Mouse (Mus musculus) telencephalon, adult 2 months (tissue): Measurements from ENCODE around the gene Tmem106a.
"Not testable (repeated sequence)": the region's sequence is repeated elsewhere in the genome, so short reads cannot be mapped to it uniquely, and the experiment has no call there.

Experiments
- DNase-seq: peaks from one replicate; pipeline ENCODE4 v3.0.0-alpha.2; 2011; ENCODE audit warnings: low read depth, low spot score

The Tmem106a gene

GRCm38 (mm10) chr11:101582054-101583035 is at the start of gene Tmem106a:
Gene Tmem106a (plus strand): TSS chr11:101582242.
- no peak for DNase-seq

- DNase-seq, result no peak
These were observed 38.5 kb upstream of the Tmem106a start for GRCm38 (mm10) chr11:101543533-101543932.

GRCm38 (mm10) chr11:101544132-101544531 is 37.9 kb upstream of the Tmem106a start:
- DNase-seq, result peak; percentile 71

GRCm38 (mm10) chr11:101548526-101548925 is 33.5 kb upstream of the Tmem106a start:
- DNase-seq, result no peak

- peak; percentile 100 for DNase-seq
These were observed 30.1 kb upstream of the Tmem106a start, which contains the start of the genes Brca1 and Nbr1 for GRCm38 (mm10) chr11:101551751-101552475. Gene Brca1 (minus strand): TSS chr11:101551955. Gene Nbr1 (plus strand): TSS chr11:101552149.

- DNase-seq, result peak; percentile 100
These were observed 29.4 kb upstream of the Tmem106a start for GRCm38 (mm10) chr11:101552476-101553300.

GRCm38 (mm10) chr11:101553354-101553930 is 28.6 kb upstream of the Tmem106a start:
- no peak for DNase-seq

GRCm38 (mm10) chr11:101556541-101556940 is 25.5 kb upstream of the Tmem106a start:
- no peak for DNase-seq

- no peak for DNase-seq
These were observed 25.1 kb upstream of the Tmem106a start for GRCm38 (mm10) chr11:101556954-101557353.

GRCm38 (mm10) chr11:101562391-101562790 is 19.7 kb upstream of the Tmem106a start:
- DNase-seq, result peak; percentile 27

GRCm38 (mm10) chr11:101568421-101568820 is 13.6 kb upstream of the Tmem106a start:
- no peak for DNase-seq

GRCm38 (mm10) chr11:101576116-101576515 is 5.9 kb upstream of the Tmem106a start:
- DNase-seq, result no peak

- DNase-seq, result no peak
These were observed 819 bp upstream of the Tmem106a start for GRCm38 (mm10) chr11:101581081-101581764.

- no peak for DNase-seq
These were observed 1.2 kb downstream of the Tmem106a start for GRCm38 (mm10) chr11:101583205-101583604.

- DNase-seq, result not testable (repeated sequence)
These were observed 3.0 kb downstream of the Tmem106a start for GRCm38 (mm10) chr11:101585031-101585430.

GRCm38 (mm10) chr11:101585805-101586204 is 3.8 kb downstream of the Tmem106a start:
- DNase-seq, result no peak

GRCm38 (mm10) chr11:101587676-101588075 is 5.6 kb downstream of the Tmem106a start:
- DNase-seq, result peak; percentile 60

- DNase-seq, result no peak
These were observed 6.8 kb downstream of the Tmem106a start for GRCm38 (mm10) chr11:101588868-101589267.

GRCm38 (mm10) chr11:101589444-101589843 is 7.4 kb downstream of the Tmem106a start:
- no peak for DNase-seq

- DNase-seq, result no peak
These were observed 8.1 kb downstream of the Tmem106a start for GRCm38 (mm10) chr11:101589989-101590624.
